Mouse (Mus musculus) right cerebral cortex, adult 18-20 months (tissue): ENCODE data around the gene Ghrh.
"Not testable (repeated sequence)": the region's sequence is repeated elsewhere in the genome, so short reads cannot be mapped to it uniquely, and the experiment has no call there.

Experiments used
- DNase-seq: peaks from one replicate; pipeline ENCODE4 v3.0.0; 2022; ENCODE audit warnings: mixed read lengths

The Ghrh gene

GRCm38 (mm10) chr2:157347361-157348159 is at the start of gene Ghrh:
Gene Ghrh, minus strand, starts transcription at chr2:157347506.
- DNase-seq, result peak; percentile 65

GRCm38 (mm10) chr2:157395960-157396359 is 48.7 kb upstream of the Ghrh start:
- no peak for DNase-seq

GRCm38 (mm10) chr2:157395371-157395770 is 48.1 kb upstream of the Ghrh start:
- DNase-seq, result no peak

GRCm38 (mm10) chr2:157394868-157395267 is 47.6 kb upstream of the Ghrh start:
- DNase-seq, result no peak

GRCm38 (mm10) chr2:157393549-157393948 is 46.2 kb upstream of the Ghrh start:
- DNase-seq, result no peak

GRCm38 (mm10) chr2:157392331-157392730 is 45.0 kb upstream of the Ghrh start:
- no peak for DNase-seq

GRCm38 (mm10) chr2:157389591-157389921 is 42.2 kb upstream of the Ghrh start:
- DNase-seq, result no peak

- not testable (repeated sequence) for DNase-seq
Measured at GRCm38 (mm10) chr2:157388901-157389590, 41.7 kb upstream of the Ghrh start.

GRCm38 (mm10) chr2:157384836-157385235 is 37.5 kb upstream of the Ghrh start:
- no peak for DNase-seq

- no peak for DNase-seq
Measured at GRCm38 (mm10) chr2:157376995-157377394, 29.7 kb upstream of the Ghrh start.

GRCm38 (mm10) chr2:157375794-157376757 is 28.8 kb upstream of the Ghrh start:
- DNase-seq, result no peak

- no peak for DNase-seq
Measured at GRCm38 (mm10) chr2:157375051-157375450, 27.7 kb upstream of the Ghrh start.

- no peak for DNase-seq
Measured at GRCm38 (mm10) chr2:157373681-157374080, 26.4 kb upstream of the Ghrh start.

- no peak for DNase-seq
Measured at GRCm38 (mm10) chr2:157371696-157372095, 24.4 kb upstream of the Ghrh start.

- no peak for DNase-seq
Measured at GRCm38 (mm10) chr2:157367991-157368390, 20.7 kb upstream of the Ghrh start.

GRCm38 (mm10) chr2:157367184-157367893 is 20.0 kb upstream of the Ghrh start, which contains the start of gene Manbal:
Gene Manbal, plus strand, starts transcription at chr2:157367594.
- peak; percentile 93 for DNase-seq

GRCm38 (mm10) chr2:157366762-157367161 is 19.5 kb upstream of the Ghrh start:
- DNase-seq, result no peak

- DNase-seq, result no peak
Measured at GRCm38 (mm10) chr2:157363031-157363430, 15.7 kb upstream of the Ghrh start.

- DNase-seq, result no peak
Measured at GRCm38 (mm10) chr2:157360028-157360427, 12.7 kb upstream of the Ghrh start.

GRCm38 (mm10) chr2:157354106-157354505 is 6.8 kb upstream of the Ghrh start:
- DNase-seq, result no peak

- DNase-seq, result no peak
Measured at GRCm38 (mm10) chr2:157353183-157353582, 5.9 kb upstream of the Ghrh start.

- no peak for DNase-seq
Measured at GRCm38 (mm10) chr2:157349121-157349778, 1.9 kb upstream of the Ghrh start.
